Mouse (Mus musculus) intestine, embryonic 16.5 days (tissue): ENCODE measurements around the gene Lyg1. TPM values are rescaled to one million over a fixed set of nuclear protein-coding genes. Genes with fewer than 3 reads are reported as not detected.

Experiments
- ATAC-seq: fragments of 200-750 bp; cut with Nextera tagmentation; 2 replicates; pipeline ENCODE4 v1.8.0; 2017; ENCODE audit warnings: moderate TSS enrichment, moderate library complexity
- H3K27ac ChIP-seq: fragments of 300-500 bp; sonication (generic); 2 replicates; pipeline ENCODE4 v1.5.1; 2014; ENCODE audit warnings: mild to moderate bottlenecking, low read length
- H3K27me3 ChIP-seq: fragments of 300-500 bp; sonication (generic); replicated peaks from 2 replicates; pipeline ENCODE4 v1.6.1; 2014; ENCODE audit warnings: low read length, control low read depth, mixed read lengths; ENCODE audit not compliant: control insufficient read depth, insufficient read depth
- H3K36me3 ChIP-seq: fragments of 300-500 bp; sonication (generic); 2 replicates; pipeline ENCODE4 v1.6.1; 2014; ENCODE audit warnings: low read length, control low read depth; ENCODE audit not compliant: control insufficient read depth, insufficient read depth
- H3K4me1 ChIP-seq: fragments of 300-500 bp; sonication (generic); 2 replicates; pipeline ENCODE4 v1.6.1; 2014; ENCODE audit warnings: low read length, control low read depth, mixed read lengths; ENCODE audit not compliant: control insufficient read depth, insufficient read depth
- H3K4me2 ChIP-seq: fragments of 300-500 bp; sonication (generic); 2 replicates; pipeline ENCODE4 v1.6.1; 2014; ENCODE audit warnings: low read depth, low read length, control low read depth
- H3K4me3 ChIP-seq: fragments of 300-500 bp; sonication (generic); 2 replicates; pipeline ENCODE4 v1.5.1; 2014; ENCODE audit warnings: mild to moderate bottlenecking, low read length
- H3K9ac ChIP-seq: fragments of 300-500 bp; sonication (generic); 2 replicates; pipeline ENCODE4 v1.6.1; 2014; ENCODE audit warnings: low read depth, low read length
- H3K9me3 ChIP-seq: fragments of 300-500 bp; sonication (generic); 2 replicates; pipeline ENCODE4 v1.6.1; 2016; ENCODE audit warnings: low read length, control low read depth; ENCODE audit not compliant: control insufficient read depth
- WGBS: fragments of 180-500 bp; shearing (Covaris S2); extraction: QIAGEN DNeasy Blood & Tissue Kit; methylation state at CpG from one replicate; pipeline ENCODE4 v1.1.7; 2014; 5-methylcytosine and 5-hydroxymethylcytosine counted together
- polyA plus RNA-seq: library from polyadenylated mRNA; unstranded; fragments of >200 nt; fragmentation: Nextera tagmentation; extraction: Ambion mirVana; gene quantifications from 2 replicates; pipeline ENCODE4 v1.2.1, GENCODE M21; 2015

The Lyg1 gene
- polyA plus RNA-seq, 1 experiment from 2014 or later = not detected

DNA sequence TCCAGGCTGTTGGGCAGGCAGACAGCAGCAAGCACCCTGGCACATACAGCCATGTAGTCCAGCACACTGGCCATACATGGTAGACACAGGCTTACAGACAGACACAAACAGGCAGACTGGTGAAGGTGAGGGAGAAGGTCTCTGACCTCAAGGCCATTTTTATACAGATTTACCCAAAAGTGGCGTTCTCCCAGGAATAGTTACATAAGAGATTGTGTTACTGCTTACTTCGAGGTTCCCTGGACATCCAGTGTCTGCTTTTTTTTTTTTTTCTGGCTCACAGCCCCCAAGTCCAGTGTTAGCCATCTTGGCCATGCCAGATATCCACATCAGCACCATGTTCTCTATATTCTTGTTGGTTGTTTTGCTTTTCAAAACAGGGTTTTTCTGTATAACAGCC lies 957 bp upstream of the Lyg1 start:
- Histone ChIP-seq H3K9me3 (no peaks in the 10 kb centered on the region), H3K4me3 (no peak overlapping the region), H3K4me2 (no peak overlapping the region), H3K36me3 (no peaks in the 10 kb centered on the region), H3K27ac (no peak overlapping the region), H3K9ac (no peak overlapping the region), H3K4me1 (no peaks in the 10 kb centered on the region), H3K27me3 (no peaks in the 10 kb centered on the region)
- no peak for ATAC-seq
- WGBS = 68% methylated on average over 2 of the region's 2 CpGs

DNA sequence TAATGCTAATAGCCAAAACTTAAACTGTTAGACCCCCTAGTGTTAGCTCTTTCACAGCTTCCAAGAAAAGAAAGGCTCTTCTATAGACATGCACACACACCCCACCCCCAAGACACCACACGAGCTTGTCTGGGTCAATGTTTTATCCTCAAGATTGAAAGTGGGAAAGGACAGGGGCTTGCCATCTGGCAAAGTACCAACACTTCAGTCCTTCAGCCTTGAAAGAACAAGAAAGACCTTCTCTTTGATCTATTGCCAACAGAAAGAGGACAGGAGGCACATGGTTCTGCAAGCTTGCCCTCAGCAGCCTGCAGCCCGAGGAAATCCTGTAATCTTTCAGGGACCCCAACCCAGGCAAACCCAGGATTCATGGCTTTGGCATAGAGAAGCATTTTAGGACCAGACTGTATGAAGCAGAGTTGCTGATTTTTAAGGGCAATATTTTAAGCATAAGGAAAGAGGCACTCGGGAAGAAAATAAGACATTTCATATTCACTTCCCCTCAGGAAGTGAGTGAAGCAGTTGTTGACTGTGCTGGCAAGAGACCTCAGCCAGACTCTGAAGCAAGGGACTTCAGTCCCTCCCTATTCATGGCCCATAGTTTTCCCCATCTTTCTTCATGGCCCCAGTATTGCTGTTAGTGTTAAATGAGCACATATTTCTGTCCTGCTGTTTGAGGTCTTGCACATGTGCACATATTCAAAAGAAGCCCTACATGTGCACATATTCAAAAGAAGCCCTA lies 698 bp downstream of the Lyg1 start:
- no peak for ATAC-seq
- H3K4me3 ChIP-seq = no peak overlapping the region
- 35% methylated on average over 3 of the region's 3 CpGs for WGBS

DNA sequence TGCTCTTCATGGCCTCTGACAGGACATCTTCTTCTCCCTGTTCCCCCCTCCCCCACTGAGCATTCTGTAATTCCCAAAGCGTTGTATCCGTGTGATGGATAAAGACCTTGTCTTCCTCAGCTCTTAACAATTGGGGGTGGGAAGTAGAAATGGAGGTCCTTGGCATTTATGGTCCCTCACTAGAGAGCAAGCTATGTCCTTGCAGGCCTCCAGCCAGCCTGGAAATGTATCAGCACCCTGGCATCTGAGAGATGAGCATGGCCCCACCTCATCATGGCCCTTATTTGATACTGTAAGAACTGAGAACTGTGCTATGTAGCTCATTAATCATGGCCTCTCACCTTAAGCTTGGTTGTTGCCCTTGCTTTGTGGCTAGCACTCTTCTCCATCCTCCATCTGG lies 2.3 kb downstream of the Lyg1 start:
- no peaks in the 10 kb centered on the region for H3K4me1 ChIP-seq
- H3K27me3 ChIP-seq = no peaks in the 10 kb centered on the region
- 94% methylated on average over 2 of the region's 2 CpGs for WGBS
- H3K4me2 ChIP-seq = no peak overlapping the region
- H3K9me3 ChIP-seq = no peaks in the 10 kb centered on the region
- H3K27ac ChIP-seq = no peak overlapping the region
- ATAC-seq = no peak
- no peaks in the 10 kb centered on the region for H3K36me3 ChIP-seq
- H3K4me3 ChIP-seq = no peak overlapping the region
- H3K9ac ChIP-seq = no peak overlapping the region

More for the DNA sequence above, 698 bp downstream of the Lyg1 start:
- no peak overlapping the region for H3K9ac ChIP-seq
- no peaks in the 10 kb centered on the region for H3K27me3 ChIP-seq
- no peaks in the 10 kb centered on the region for H3K9me3 ChIP-seq
- H3K36me3 ChIP-seq = no peaks in the 10 kb centered on the region
- no peak overlapping the region for H3K27ac ChIP-seq
- no peaks in the 10 kb centered on the region for H3K4me1 ChIP-seq
- H3K4me2 ChIP-seq = no peak overlapping the region

DNA sequence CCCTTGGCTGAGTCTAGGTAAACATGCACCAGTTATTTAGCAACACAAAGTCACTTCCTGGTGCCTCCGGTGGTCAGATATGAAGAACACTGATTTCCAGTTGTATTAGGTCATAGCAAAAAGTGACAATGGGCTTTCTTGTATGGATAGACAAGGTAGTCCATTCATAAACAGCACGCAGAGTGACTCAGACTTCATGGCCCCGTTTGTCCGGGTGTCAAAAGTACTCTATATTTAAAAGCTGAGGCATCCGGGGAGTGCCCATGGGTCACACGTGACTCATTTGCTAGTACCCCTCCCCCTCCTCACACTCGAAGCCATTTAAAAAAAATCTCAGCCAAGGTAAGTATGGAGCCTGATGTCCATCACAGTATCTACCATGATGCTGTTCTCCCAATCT lies 2.8 kb downstream of the Lyg1 start:
- WGBS = 85% methylated on average over 7 of the region's 7 CpGs
- Histone ChIP-seq H3K9me3 (no peaks in the 10 kb centered on the region), H3K36me3 (no peaks in the 10 kb centered on the region), H3K4me2 (no peak overlapping the region), H3K27me3 (no peaks in the 10 kb centered on the region), H3K27ac (no peak overlapping the region), H3K4me3 (no peak overlapping the region), H3K4me1 (no peaks in the 10 kb centered on the region), H3K9ac (no peak overlapping the region)
- no peak for ATAC-seq

DNA sequence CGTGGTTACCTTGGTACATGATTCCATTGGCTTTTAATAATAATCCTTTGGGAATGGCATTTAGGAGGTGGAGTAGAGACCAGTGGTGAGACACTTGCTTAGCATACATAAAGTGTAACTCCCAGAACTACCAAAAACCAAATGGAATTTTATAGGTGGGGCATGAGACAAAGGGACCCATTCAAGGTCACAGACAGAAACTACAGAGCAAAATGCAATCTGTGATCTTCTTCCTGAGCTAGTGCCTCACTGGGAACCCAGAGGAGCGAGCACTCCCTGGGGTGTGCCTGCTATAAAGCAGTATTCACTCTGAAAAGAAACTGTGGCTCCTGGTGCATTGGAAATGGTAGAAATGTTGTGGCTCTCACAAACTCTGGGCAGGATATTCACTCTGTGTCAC lies 8.7 kb downstream of the Lyg1 start:
- Histone ChIP-seq H3K9me3 (no peaks in the 10 kb centered on the region), H3K4me1 (no peaks in the 10 kb centered on the region), H3K36me3 (no peaks in the 10 kb centered on the region), H3K27ac (no peak overlapping the region), H3K9ac (no peak overlapping the region), H3K27me3 (no peaks in the 10 kb centered on the region), H3K4me3 (no peak overlapping the region), H3K4me2 (no peak overlapping the region)
- ATAC-seq = no peak
- 65% methylated on average over 2 of the region's 2 CpGs for WGBS

DNA sequence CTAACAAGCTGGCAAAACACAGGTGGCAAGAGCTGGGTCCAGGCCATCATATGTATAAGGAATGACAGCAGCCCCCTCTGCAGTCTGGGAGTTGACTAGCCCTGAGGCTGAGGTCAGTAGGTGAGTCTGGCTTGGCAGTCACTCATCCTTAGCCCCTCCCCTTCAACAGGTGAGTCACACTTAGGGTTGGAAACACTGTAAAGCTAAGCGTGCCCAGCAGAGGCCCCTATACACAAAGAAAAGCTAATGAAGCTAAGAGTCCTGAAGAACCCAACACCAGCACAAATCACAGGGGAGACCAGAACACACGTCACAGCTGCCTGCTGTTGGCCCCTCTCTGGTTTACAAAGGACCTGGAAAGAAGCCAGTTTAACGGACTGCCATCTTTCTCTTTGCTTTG lies 25.8 kb downstream of the Lyg1 start:
- Histone ChIP-seq H3K9me3 (no peaks in the 10 kb centered on the region), H3K27ac (no peak overlapping the region), H3K27me3 (no peaks in the 10 kb centered on the region), H3K4me2 (no peak overlapping the region), H3K9ac (no peak overlapping the region), H3K4me3 (no peak overlapping the region), H3K4me1 (no peaks in the 10 kb centered on the region), H3K36me3 (no peaks in the 10 kb centered on the region)
- WGBS = 15% methylated on average over 3 of the region's 3 CpGs
- peak; percentile 90 for ATAC-seq

DNA sequence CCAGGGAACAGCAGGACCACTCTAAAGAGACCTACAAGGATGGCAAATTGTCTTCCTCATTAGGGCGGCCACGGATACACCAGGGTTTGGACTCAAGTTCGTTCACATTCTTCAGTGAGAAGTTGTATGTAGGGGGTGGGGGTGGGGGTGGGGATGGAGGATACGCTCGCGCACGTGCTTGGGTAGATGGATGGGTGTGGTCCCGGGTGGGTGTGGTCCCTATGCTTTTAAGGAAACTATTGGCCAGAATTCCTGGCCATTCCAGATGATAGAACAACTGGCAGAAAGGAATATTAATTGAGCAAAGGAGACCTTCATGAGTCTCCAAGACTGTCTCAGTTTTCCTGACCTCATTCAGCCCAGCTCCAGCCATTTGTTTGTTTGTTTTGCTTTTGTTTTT lies 31.6 kb downstream of the Lyg1 start:
- H3K27ac ChIP-seq = no peak overlapping the region
- no peak overlapping the region for H3K4me3 ChIP-seq
- ATAC-seq = no peak
- no peaks in the 10 kb centered on the region for H3K9me3 ChIP-seq
- H3K9ac ChIP-seq = no peak overlapping the region
- no peak overlapping the region for H3K4me2 ChIP-seq
- H3K4me1 ChIP-seq = no peaks in the 10 kb centered on the region
- WGBS = 80% methylated on average over 8 of the region's 8 CpGs
- H3K36me3 ChIP-seq = no peaks in the 10 kb centered on the region
- H3K27me3 ChIP-seq = no peaks in the 10 kb centered on the region

DNA sequence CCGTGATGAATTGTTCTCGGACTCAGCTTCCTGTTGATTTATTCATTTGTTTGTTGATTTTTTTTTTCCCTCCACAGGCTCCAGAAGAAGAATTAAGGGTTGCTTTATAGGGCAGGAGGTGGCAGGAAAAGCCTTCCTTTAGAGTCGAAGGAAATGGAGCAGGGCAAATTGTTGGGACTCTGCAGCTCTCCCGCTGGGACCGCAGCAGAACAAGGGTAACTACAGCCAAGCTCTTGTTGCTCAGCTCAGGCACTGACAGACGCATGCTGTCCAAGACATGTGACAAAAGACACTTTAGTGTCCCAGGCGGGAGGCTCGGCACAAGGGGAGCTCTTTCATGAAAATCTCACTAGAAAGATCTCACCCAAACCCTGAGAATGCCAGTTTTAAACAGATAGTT lies 35.0 kb downstream of the Lyg1 start:
- Histone ChIP-seq H3K27ac (no peak overlapping the region), H3K4me3 (no peak overlapping the region), H3K27me3 (no peaks in the 10 kb centered on the region), H3K4me2 (no peak overlapping the region), H3K9me3 (no peaks in the 10 kb centered on the region), H3K4me1 (peaks cover 2% of the 10 kb centered on the region; the same call in 1 of the 2 replicates), H3K9ac (no peak overlapping the region), H3K36me3 (no peaks in the 10 kb centered on the region)
- no peak for ATAC-seq
- WGBS = 51% methylated on average over 8 of the region's 8 CpGs

DNA sequence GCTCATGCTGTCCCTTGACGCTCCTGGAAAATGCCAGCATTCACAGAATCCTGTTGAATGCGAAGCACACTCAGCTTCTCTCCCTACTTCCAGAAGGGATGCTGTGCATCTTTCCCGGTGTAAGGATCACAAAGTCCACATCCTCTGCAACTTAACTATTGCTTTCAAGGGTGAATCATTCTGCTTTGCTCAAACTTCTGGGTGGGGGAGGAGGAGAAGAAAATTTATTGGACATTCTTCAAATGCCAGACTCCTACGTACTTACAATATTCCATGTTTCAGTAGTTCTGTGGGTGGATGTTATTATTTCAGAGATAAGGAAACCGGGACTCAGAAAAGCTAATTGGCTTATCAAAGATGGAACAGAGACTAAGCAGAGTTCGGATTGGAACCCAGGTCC lies 39.5 kb downstream of the Lyg1 start:
- Histone ChIP-seq H3K4me3 (no peak overlapping the region), H3K4me2 (no peak overlapping the region), H3K27me3 (no peaks in the 10 kb centered on the region), H3K4me1 (peaks cover 2% of the 10 kb centered on the region; the same call in 1 of the 2 replicates), H3K27ac (no peak overlapping the region), H3K36me3 (no peaks in the 10 kb centered on the region), H3K9ac (no peak overlapping the region), H3K9me3 (no peaks in the 10 kb centered on the region)
- WGBS = 55% methylated on average over 6 of the region's 6 CpGs
- no peak for ATAC-seq

DNA sequence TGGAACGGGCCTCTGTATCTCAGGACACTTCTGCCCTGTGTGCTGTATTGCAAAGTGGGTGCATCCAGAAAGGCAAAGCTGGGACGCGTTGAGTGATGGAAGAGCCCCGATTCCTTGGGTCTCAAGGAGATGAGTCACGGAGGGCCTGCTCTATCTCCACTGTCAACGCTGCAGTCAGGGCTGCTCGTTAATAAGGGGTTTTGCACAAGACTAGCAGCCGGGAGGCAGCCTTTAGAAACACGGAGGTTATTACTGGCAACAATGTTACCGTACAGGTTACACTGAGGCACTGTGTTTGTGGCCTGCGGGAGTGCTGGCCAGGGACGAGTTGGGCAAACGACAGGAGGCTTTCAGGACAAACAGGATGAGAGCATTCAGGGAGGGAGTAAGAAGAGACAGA lies 39.9 kb downstream of the Lyg1 start:
- H3K27ac ChIP-seq = no peak overlapping the region
- H3K4me3 ChIP-seq = no peak overlapping the region
- no peaks in the 10 kb centered on the region for H3K27me3 ChIP-seq
- no peak overlapping the region for H3K9ac ChIP-seq
- no peak overlapping the region for H3K4me2 ChIP-seq
- 48% methylated on average over 13 of the region's 13 CpGs for WGBS
- ATAC-seq = no peak
- H3K4me1 ChIP-seq = peaks cover 2% of the 10 kb centered on the region; the same call in 1 of the 2 replicates
- no peaks in the 10 kb centered on the region for H3K9me3 ChIP-seq
- no peaks in the 10 kb centered on the region for H3K36me3 ChIP-seq
